Mouse (Mus musculus): ENCODE data around the gene Cftr. TPM values are rescaled to one million over a fixed set of nuclear protein-coding genes. Genes with fewer than 3 reads are reported as not detected.

Cftr gene
- polyA plus RNA-seq, 1 experiment, result not detected

DNA sequence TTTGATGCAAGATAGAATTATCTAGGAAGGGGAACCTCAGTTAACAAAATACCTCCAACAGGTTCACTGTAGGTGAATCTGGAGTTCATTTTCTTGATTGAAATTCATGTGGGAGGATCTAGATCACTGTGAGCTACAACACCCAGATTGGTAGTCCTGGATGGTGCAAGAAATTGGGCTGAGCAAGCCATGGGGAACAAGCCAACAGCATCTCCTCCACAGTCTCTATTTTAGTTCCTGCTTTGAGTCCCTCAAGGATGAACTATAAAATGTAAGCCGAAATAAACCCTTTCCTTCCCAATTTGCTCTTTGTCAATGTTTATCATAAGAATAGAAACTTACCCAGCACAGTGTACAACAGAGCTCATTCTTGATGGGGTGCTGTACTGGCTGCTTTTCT, 152.5 kb downstream of the Cftr start:
- Histone ChIP-seq H3K36me3 (ENCODE audit: control insufficient read depth, insufficient read depth) (no peaks in the 10 kb centered on the region), H3K79me2 (ENCODE audit: control insufficient read depth, insufficient read depth) (no peaks in the 10 kb centered on the region), H3K27me3 (ENCODE audit: control insufficient read depth, insufficient read depth, insufficient read length) (no peaks in the 10 kb centered on the region), H3K4me2 (ENCODE audit: low read depth) (no peak overlapping the region), H3K4me3 (no peak overlapping the region), H3ac (ENCODE audit: control insufficient read depth, insufficient read length) (no peak overlapping the region)
- no peak for TF ChIP-seq USF1 (IDR thresholded peaks at IDR 0.05; ENCODE audit: low read depth)
- TF ChIP-seq POLR2AphosphoS2 (IDR thresholded peaks at IDR 0.05; ENCODE audit: insufficient read length, low read depth), result no peak
- no peak for TF ChIP-seq MAX (IDR thresholded peaks at IDR 0.05; ENCODE audit: low read depth)
- TF ChIP-seq POLR2A (IDR thresholded peaks at IDR 0.05; ENCODE audit: insufficient read length, low read depth), result no peak
- TF ChIP-seq E2F4 (IDR thresholded peaks at IDR 0.05; ENCODE audit: insufficient read depth), result no peak
- TF ChIP-seq MYOD1 (IDR thresholded peaks at IDR 0.05; ENCODE audit: control insufficient read depth in 1 of 3, insufficient read length in 2 of 3, low read depth in 2 of 3), result no peak
- TF ChIP-seq TCF12 (IDR thresholded peaks at IDR 0.05; ENCODE audit: insufficient read depth, poor library complexity, severe bottlenecking), result no peak
- no peak for TF ChIP-seq MYOG (IDR thresholded peaks at IDR 0.05; ENCODE audit: control insufficient read depth in 1 of 3, insufficient read depth in 1 of 3, insufficient read length in 2 of 3, low read depth in 2 of 3)
- no peak for TF ChIP-seq TCF3 (IDR thresholded peaks at IDR 0.05; ENCODE audit: insufficient read length, low read depth)
- TF ChIP-seq REST (IDR thresholded peaks at IDR 0.05; ENCODE audit: insufficient read depth, insufficient read length), result no peak
- no peak for TF ChIP-seq CEBPB (IDR thresholded peaks at IDR 0.05; ENCODE audit: insufficient read depth, poor library complexity, severe bottlenecking)

DNA sequence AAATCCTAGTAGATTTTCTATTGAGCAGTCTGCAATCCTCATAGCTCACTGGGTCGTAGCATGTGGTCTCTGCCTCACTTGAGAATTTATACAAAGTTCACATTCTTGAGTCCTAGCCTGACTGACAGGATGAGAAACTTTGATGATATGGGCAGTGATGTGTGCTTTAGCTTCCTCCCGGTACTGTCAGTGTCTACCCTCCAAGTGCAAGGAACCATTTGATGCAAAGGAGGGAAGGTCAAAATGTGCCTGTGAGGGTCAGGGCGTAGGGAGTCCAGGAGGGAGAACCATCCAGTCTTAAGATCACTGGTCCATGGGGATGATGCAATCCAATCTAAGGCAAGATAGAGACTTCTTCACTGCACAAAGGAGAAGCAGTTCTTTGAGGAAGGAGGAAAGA, 164.9 kb downstream of the Cftr start:
- Histone ChIP-seq H3K36me3 (ENCODE audit: control insufficient read depth, insufficient read depth) (no peaks in the 10 kb centered on the region), H3K4me3 (no peak overlapping the region), H3ac (ENCODE audit: control insufficient read depth, insufficient read length) (no peak overlapping the region), H3K4me2 (ENCODE audit: low read depth) (no peak overlapping the region), H3K79me2 (ENCODE audit: control insufficient read depth, insufficient read depth) (no peaks in the 10 kb centered on the region), H3K27me3 (ENCODE audit: control insufficient read depth, insufficient read depth, insufficient read length) (no peaks in the 10 kb centered on the region)
- TF ChIP-seq SRF (IDR thresholded peaks at IDR 0.05; ENCODE audit: control insufficient read depth, insufficient read length, low read depth) (no peak), E2F4 (IDR thresholded peaks at IDR 0.05; ENCODE audit: insufficient read depth) (no peak), MAX (IDR thresholded peaks at IDR 0.05; ENCODE audit: low read depth) (no peak), TCF3 (IDR thresholded peaks at IDR 0.05; ENCODE audit: insufficient read length, low read depth) (no peak), REST (IDR thresholded peaks at IDR 0.05; ENCODE audit: insufficient read depth, insufficient read length) (no peak), MYOD1 (IDR thresholded peaks at IDR 0.05; ENCODE audit: control insufficient read depth in 1 of 3, insufficient read length in 2 of 3, low read depth in 2 of 3) (no peak), CEBPB (IDR thresholded peaks at IDR 0.05; ENCODE audit: insufficient read depth, poor library complexity, severe bottlenecking) (no peak), MYOG (IDR thresholded peaks at IDR 0.05; ENCODE audit: control insufficient read depth in 1 of 3, insufficient read depth in 1 of 3, insufficient read length in 2 of 3, low read depth in 2 of 3) (no peak), USF1 (IDR thresholded peaks at IDR 0.05; ENCODE audit: low read depth) (no peak), TCF12 (IDR thresholded peaks at IDR 0.05; ENCODE audit: insufficient read depth, poor library complexity, severe bottlenecking) (no peak), POLR2A (IDR thresholded peaks at IDR 0.05; ENCODE audit: insufficient read length, low read depth) (no peak), POLR2AphosphoS2 (IDR thresholded peaks at IDR 0.05; ENCODE audit: insufficient read length, low read depth) (no peak)

DNA sequence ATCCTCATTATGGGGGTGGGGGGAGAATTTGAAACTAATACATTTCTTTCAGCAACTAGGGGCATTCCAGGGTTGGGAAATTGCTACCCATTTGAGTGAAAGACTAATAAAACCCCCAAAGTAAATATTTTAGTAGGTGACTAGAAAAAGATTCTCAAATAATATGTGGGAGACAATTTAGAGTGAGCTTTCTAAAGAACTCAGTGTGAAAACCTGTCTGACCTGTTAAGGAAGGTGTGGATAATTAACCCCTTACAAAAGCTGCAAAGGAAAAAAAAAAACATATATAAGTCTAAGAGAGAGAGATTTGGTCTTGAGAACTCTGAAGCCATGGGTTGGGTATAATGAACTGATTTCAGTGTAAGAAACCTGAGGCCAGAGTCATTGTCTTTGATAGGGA, 167.8 kb downstream of the Cftr start:
- Histone ChIP-seq H3K36me3 (ENCODE audit: control insufficient read depth, insufficient read depth) (no peaks in the 10 kb centered on the region), H3K79me2 (ENCODE audit: control insufficient read depth, insufficient read depth) (no peaks in the 10 kb centered on the region), H3K27me3 (ENCODE audit: control insufficient read depth, insufficient read depth, insufficient read length) (no peaks in the 10 kb centered on the region), H3K4me2 (ENCODE audit: low read depth) (no peak overlapping the region), H3K4me3 (no peak overlapping the region), H3ac (ENCODE audit: control insufficient read depth, insufficient read length) (no peak overlapping the region)
- no peak for TF ChIP-seq POLR2A (IDR thresholded peaks at IDR 0.05; ENCODE audit: insufficient read length, low read depth)
- TF ChIP-seq SRF (IDR thresholded peaks at IDR 0.05; ENCODE audit: control insufficient read depth, insufficient read length, low read depth), result no peak
- TF ChIP-seq CEBPB (IDR thresholded peaks at IDR 0.05; ENCODE audit: insufficient read depth, poor library complexity, severe bottlenecking), result no peak
- no peak for TF ChIP-seq POLR2AphosphoS2 (IDR thresholded peaks at IDR 0.05; ENCODE audit: insufficient read length, low read depth)
- no peak for TF ChIP-seq MYOG (IDR thresholded peaks at IDR 0.05; ENCODE audit: control insufficient read depth in 1 of 3, insufficient read depth in 1 of 3, insufficient read length in 2 of 3, low read depth in 2 of 3)

DNA sequence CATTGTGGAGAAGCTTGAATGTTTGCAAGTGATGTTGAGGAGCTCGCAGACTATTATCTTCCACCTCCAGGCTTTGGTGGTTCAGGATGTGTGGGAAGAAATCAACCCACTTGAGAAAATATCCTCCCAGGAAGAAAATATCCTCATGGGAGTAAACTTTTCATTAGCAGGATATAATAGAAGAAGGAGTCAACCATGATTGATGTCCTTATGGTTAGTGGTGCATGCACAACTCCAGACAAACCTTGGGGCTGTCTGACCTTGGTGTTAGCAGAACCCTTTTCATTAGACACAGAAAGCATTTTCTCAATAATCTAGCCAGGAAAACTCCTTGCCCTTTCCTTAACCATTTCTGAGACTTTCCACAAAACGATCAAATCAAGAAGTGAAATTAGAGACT, 173.8 kb downstream of the Cftr start:
- no peaks in the 10 kb centered on the region for H3K27me3 ChIP-seq (ENCODE audit: control insufficient read depth, insufficient read depth, insufficient read length)
- no peak overlapping the region for H3ac ChIP-seq (ENCODE audit: control insufficient read depth, insufficient read length)
- TF ChIP-seq CEBPB (IDR thresholded peaks at IDR 0.05; ENCODE audit: insufficient read depth, poor library complexity, severe bottlenecking), result no peak
- no peak for TF ChIP-seq SRF (IDR thresholded peaks at IDR 0.05; ENCODE audit: control insufficient read depth, insufficient read length, low read depth)
- no peak for TF ChIP-seq USF1 (IDR thresholded peaks at IDR 0.05; ENCODE audit: low read depth)
- TF ChIP-seq REST (IDR thresholded peaks at IDR 0.05; ENCODE audit: insufficient read depth, insufficient read length), result no peak
- no peak for TF ChIP-seq POLR2AphosphoS2 (IDR thresholded peaks at IDR 0.05; ENCODE audit: insufficient read length, low read depth)
- TF ChIP-seq MYOD1 (IDR thresholded peaks at IDR 0.05; ENCODE audit: control insufficient read depth in 1 of 3, insufficient read length in 2 of 3, low read depth in 2 of 3), result no peak
- TF ChIP-seq MAX (IDR thresholded peaks at IDR 0.05; ENCODE audit: low read depth), result no peak
- no peak for TF ChIP-seq E2F4 (IDR thresholded peaks at IDR 0.05; ENCODE audit: insufficient read depth)
- H3K4me3 ChIP-seq, result no peak overlapping the region
- no peak overlapping the region for H3K4me2 ChIP-seq (ENCODE audit: low read depth)
- no peaks in the 10 kb centered on the region for H3K79me2 ChIP-seq (ENCODE audit: control insufficient read depth, insufficient read depth)
- H3K36me3 ChIP-seq (ENCODE audit: control insufficient read depth, insufficient read depth), result no peaks in the 10 kb centered on the region

DNA sequence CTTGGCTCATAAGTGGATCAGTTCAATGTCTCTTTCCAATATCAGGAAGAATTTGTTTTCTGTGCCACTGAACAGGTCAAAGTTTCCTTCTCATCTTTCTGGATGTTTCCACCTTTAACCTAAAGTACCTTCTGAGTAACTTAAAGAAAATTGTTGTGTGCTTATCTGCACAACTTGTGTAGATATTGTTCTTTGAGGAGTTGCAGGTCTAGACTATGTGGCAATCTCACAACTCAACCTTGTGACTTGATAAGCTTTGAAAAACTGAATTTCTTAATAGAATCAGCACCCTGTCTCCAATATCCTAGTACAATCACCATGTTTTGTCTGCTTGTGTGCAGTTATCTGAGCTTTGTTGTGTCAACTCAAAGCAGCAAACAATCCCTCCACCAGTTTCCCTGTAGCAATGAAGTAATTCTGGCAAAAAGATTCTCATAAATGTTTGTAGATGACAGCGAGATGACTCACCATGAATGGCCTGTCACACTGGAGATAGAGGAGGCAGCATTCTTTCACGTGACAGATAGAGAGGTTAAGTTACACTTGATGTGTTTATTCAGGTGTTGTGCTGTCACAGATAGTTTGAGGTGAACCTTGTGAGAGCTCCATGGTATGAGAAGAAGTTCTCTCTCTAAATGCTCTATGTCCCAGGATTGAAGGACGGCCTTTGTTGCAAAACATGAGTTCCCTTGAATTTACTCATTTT, 178.8 kb downstream of the Cftr start:
- H3K36me3 ChIP-seq (ENCODE audit: control insufficient read depth, insufficient read depth), result no peaks in the 10 kb centered on the region
- no peak overlapping the region for H3ac ChIP-seq (ENCODE audit: control insufficient read depth, insufficient read length)
- TF ChIP-seq MYOG (IDR thresholded peaks at IDR 0.05; ENCODE audit: control insufficient read depth in 1 of 3, insufficient read depth in 1 of 3, insufficient read length in 2 of 3, low read depth in 2 of 3), result no peak
- TF ChIP-seq TCF12 (IDR thresholded peaks at IDR 0.05; ENCODE audit: insufficient read depth, poor library complexity, severe bottlenecking), result no peak
- no peak for TF ChIP-seq USF1 (IDR thresholded peaks at IDR 0.05; ENCODE audit: low read depth)
- TF ChIP-seq POLR2A (IDR thresholded peaks at IDR 0.05; ENCODE audit: insufficient read length, low read depth), result no peak
- no peak for TF ChIP-seq E2F4 (IDR thresholded peaks at IDR 0.05; ENCODE audit: insufficient read depth)
- TF ChIP-seq TCF3 (IDR thresholded peaks at IDR 0.05; ENCODE audit: insufficient read length, low read depth), result no peak
- no peak for TF ChIP-seq MAX (IDR thresholded peaks at IDR 0.05; ENCODE audit: low read depth)
- H3K4me3 ChIP-seq, result no peak overlapping the region
- H3K79me2 ChIP-seq (ENCODE audit: control insufficient read depth, insufficient read depth), result no peaks in the 10 kb centered on the region
- H3K4me2 ChIP-seq (ENCODE audit: low read depth), result no peak overlapping the region
- no peaks in the 10 kb centered on the region for H3K27me3 ChIP-seq (ENCODE audit: control insufficient read depth, insufficient read depth, insufficient read length)

Data from myocyte (in vitro differentiated cells).